Mouse (Mus musculus): Measurements from ENCODE around the gene Slamf6.

- TF ChIP-seq CTCF (IDR thresholded peaks at IDR 0.05; ENCODE audit: low read depth) = no peak
- TF ChIP-seq EP300 (IDR thresholded peaks at IDR 0.05; ENCODE audit: low read depth) = no peak
These were observed 44.4 kb downstream of the Slamf6 start for GRCm38 (mm10) chr1:171961704-171962103.

Measured in liver, postnatal 0 days (tissue).